Mouse (Mus musculus): ENCODE results near the gene Pycr1.

DNA sequence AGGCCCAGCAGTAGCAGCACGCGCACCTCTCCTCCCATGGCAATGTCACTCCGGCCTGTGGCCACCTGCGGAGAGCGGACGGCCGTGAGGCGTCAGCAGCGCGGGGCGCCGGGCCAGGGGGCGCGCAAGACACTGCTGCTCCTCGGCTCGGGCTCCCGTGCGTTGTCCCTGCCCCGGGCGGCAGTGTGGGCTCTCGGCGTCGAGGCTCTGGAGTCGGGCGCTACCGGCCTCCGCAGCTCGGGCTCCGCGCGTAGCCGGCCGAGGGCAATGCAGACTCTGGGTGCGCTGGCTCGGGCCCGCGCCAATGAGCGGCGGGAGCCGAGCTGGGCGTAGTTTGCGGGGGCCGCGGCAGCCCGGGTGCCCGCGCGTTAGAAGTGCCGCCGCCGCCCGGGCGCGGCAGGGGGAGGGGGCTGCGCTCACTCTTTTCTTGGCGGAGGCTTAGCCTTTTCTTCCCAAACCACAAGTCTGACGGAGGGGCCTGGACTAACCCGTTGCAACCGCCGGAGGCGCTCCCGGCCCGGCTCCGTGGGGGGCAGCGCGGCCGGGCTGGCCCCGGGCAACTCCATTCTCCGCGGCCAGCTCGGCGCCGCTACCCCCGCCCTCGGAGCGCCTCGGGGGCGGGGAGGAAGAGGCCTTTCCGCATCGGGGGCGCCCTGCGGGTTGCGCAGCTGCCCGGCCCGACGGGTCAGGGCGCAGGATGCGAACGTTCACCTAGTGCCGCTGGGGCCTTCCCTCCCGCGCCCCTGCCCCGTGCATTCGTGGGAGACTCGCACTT lies 16.9 kb upstream of the Pycr1 start:
- TF ChIP-seq POLR2A (IDR thresholded peaks at IDR 0.05; ENCODE audit: low read depth, low read length): no peak
- no peak for TF ChIP-seq CTCF (IDR thresholded peaks at IDR 0.05; ENCODE audit: borderline replicate concordance, insufficient read depth, low read length)

All from embryonic fibroblast, embryonic 13.5 days (primary cell).